Comparison of ENCODE assay signal across 21 mouse cellular contexts in the genomic region with DNA sequence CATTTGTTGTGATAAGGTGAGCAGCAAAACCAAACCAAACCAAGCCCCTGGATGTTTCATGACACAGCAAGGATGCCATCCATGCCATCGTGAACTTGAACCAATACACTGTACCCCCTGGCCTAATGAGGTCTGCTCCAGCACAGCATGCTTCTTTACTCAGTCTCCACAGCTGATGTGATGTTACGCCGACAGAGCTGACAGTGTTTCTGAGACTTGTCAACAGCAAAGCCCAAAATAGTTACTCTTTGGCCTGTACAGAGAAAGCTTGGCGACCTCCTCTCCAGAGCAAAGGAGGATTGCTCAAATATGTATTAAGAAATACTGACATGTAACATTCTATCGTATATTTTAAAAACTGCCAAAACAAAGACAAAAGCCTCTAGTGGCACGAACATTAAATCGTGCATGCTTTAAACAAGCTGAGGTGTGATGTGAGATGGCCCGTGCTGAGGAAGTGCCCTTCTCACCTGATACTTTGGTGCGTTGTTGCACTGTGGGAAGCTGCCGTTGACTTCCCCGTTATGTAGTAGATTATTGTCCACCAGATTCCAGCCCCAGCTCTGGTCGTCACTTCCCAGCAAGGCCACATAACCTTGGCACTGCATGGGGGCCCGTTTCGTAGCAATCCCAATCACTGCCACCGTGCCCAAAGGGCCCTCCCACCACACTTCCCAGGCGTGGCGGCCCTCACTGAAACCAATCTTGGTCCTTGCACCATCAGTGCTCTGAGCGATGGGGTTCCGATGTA. TPM values are rescaled to one million over a fixed set of nuclear protein-coding genes. Genes with fewer than 3 reads are reported as not detected.
DNase-seq lines count a peak whose midpoint lies in the region.
"Had no signal": no experiment of that assay in that cellular context is flagged by ENCODE, and none has a peak within 500 bp of the region (broad histone marks: within the 10 kb centered on the region; RNA-seq: fewer than 3 reads in every experiment).

No protein-coding gene starts in this region.

- H3K27ac ChIP-seq in brown adipose tissue, adult 24 weeks (replicated peaks; ENCODE audit: low read depth, low read length), result peak overlapping the region; percentile 26; the same call in 1 of the 2 replicates
- H3K27ac ChIP-seq: limb, embryonic 15.5 days; macrophage had no signal

- intact Hi-C loops in heart, postnatal 10 days (cut with DNase I), result no loop called here

- no peak overlapping the region; the same call in 1 of the 2 replicates for H3K4me3 ChIP-seq in brown adipose tissue, adult 24 weeks (ENCODE audit: insufficient read depth, low read depth, low read length)
- H3K4me3 ChIP-seq: limb, embryonic 15.5 days had no signal

- peak; percentile 32 to 42 for DNase-seq in heart, adult 9 months (ENCODE audit: low spot score in 2 of 2)
- peak; percentile 37 to 51 for DNase-seq in heart, postnatal 10 days
- peak; percentile 16 for DNase-seq in lung, postnatal 25 days (ENCODE audit: low spot score)
- no peak for DNase-seq in thymus, postnatal 36 days
- no peak for DNase-seq in urinary bladder, postnatal 36 days (ENCODE audit: low spot score in 2 of 2)
- DNase-seq in spleen, postnatal 10 days (ENCODE audit: low spot score in 2 of 2), result no peak
- DNase-seq: cerebellum, adult 9-11 months; kidney, adult 2 months; kidney, postnatal 25 days; layer of hippocampus, adult 9-11 months; midbrain, embryonic 14.5 days had no signal

- no peaks in the 10 kb centered on the region for H3K4me1 ChIP-seq in brown adipose tissue, adult 24 weeks (ENCODE audit: control insufficient read depth, insufficient read depth, insufficient read length, low read length)
- H3K4me1 ChIP-seq: limb, embryonic 15.5 days had no signal

RNA-seq across cellular contexts. Expression of a gene that starts 8.9 kb away (rescaled TPM):
- 6.5 and 7.8 TPM in 2 replicates for polyA plus RNA-seq in brown adipose tissue, adult 24 weeks (2012; ENCODE audit: insufficient read depth, insufficient read length, missing spikeins)
- 10 to 100 TPM; 15.5 to 16.3 TPM for total RNA-seq in heart, postnatal 10 days (2021)

RNA-seq across cellular contexts. Expression of a gene that starts 8.9 kb away (rescaled TPM):
- 13.5 and 14.7 TPM in 2 replicates for polyA plus RNA-seq in brown adipose tissue, adult 24 weeks (2012; ENCODE audit: insufficient read depth, insufficient read length, missing spikeins)
- total RNA-seq in heart, postnatal 10 days (2021), result 1 to 10 TPM; 6.8 to 6.9 TPM

RNA-seq across cellular contexts. Expression of a gene that starts 33.2 kb away (rescaled TPM):
- polyA plus RNA-seq in brown adipose tissue, adult 24 weeks (2012; ENCODE audit: insufficient read depth, insufficient read length, missing spikeins), result 2.2 TPM in 1 of 2 replicates, not detected in the other
- total RNA-seq in heart, postnatal 10 days (2021), result 1 to 10 TPM; 7.9 to 9.6 TPM
- total RNA-seq: left cerebral cortex, postnatal 14 days; MEL had no signal
- polyA plus RNA-seq: CD4-positive, CD25-positive, alpha-beta regulatory T cell, adult 4 months; forebrain, embryonic 16.5 days; limb, embryonic 15.5 days; macrophage; midbrain, embryonic 14.5 days; urinary bladder, adult 2 months had no signal

RNA-seq across cellular contexts. Expression of a gene that starts 39.2 kb away (rescaled TPM):
- 7.3 and 8.4 TPM in 2 replicates for polyA plus RNA-seq in brown adipose tissue, adult 24 weeks (2012; ENCODE audit: insufficient read depth, insufficient read length, missing spikeins)
- total RNA-seq in heart, postnatal 10 days (2021), result 10 to 100 TPM; 16.1 to 18.5 TPM

RNA-seq across cellular contexts. Expression of a gene that starts 58.5 kb away (rescaled TPM):
- not detected in 2 replicates for polyA plus RNA-seq in brown adipose tissue, adult 24 weeks (2012; ENCODE audit: insufficient read depth, insufficient read length, missing spikeins)
- total RNA-seq in heart, postnatal 10 days (2021), result not detected
- total RNA-seq: gastrocnemius, adult 18-20 months; heart, postnatal 36 days; left cerebral cortex, postnatal 14 days; MEL had no signal
- polyA plus RNA-seq: CD4-positive, CD25-positive, alpha-beta regulatory T cell, adult 4 months; forebrain, embryonic 16.5 days; kidney, adult 2 months; midbrain, embryonic 14.5 days had no signal

Comparison
In these comparisons a context has a peak if more than half of its experiments do, and no peak if none do; other contexts are left out.
1. DNase-seq: peak in heart, adult 9 months (2 of 2), heart, postnatal 10 days (2 of 2) and lung, postnatal 25 days (single experiment); none in thymus, postnatal 36 days (0 of 2), urinary bladder, postnatal 36 days (0 of 2) and spleen, postnatal 10 days (0 of 2).